Mouse (Mus musculus): ENCODE measurements at regions not wholly inside any gene's neighbourhood (a gene's known extent, or its start where the extent isn't known, plus 50 kb on each side); places are given as distances from the start of the nearest gene placed in this dataset.

- DNase-seq: no peak
These were observed 105.0 kb upstream of the Tgfbr2 start for GRCm38 (mm10) chr9:116280146-116280545.

GRCm38 (mm10) chr9:116278862-116279261, 103.7 kb upstream of the Tgfbr2 start:
- DNase-seq: no peak

- no peak for DNase-seq
These were observed 102.6 kb upstream of the Tgfbr2 start for GRCm38 (mm10) chr9:116277736-116278135.

- no peak for DNase-seq
These were observed 101.0 kb upstream of the Tgfbr2 start for GRCm38 (mm10) chr9:116276141-116276540.

GRCm38 (mm10) chr9:116272446-116272845, 97.3 kb upstream of the Tgfbr2 start:
- no peak for DNase-seq

GRCm38 (mm10) chr9:116270417-116270828, 95.3 kb upstream of the Tgfbr2 start:
- peak; percentile 46 to 64 for DNase-seq

- DNase-seq: no peak
These were observed 92.3 kb upstream of the Tgfbr2 start for GRCm38 (mm10) chr9:116267411-116267810.

GRCm38 (mm10) chr9:116263833-116264232, 88.7 kb upstream of the Tgfbr2 start:
- DNase-seq: no peak

- no peak for DNase-seq
These were observed 84.4 kb upstream of the Tgfbr2 start for GRCm38 (mm10) chr9:116259569-116259968.

GRCm38 (mm10) chr9:116253546-116253945, 78.4 kb upstream of the Tgfbr2 start:
- peak; percentile 40 to 59 for DNase-seq

GRCm38 (mm10) chr9:116252788-116253187, 77.6 kb upstream of the Tgfbr2 start:
- DNase-seq: no peak

GRCm38 (mm10) chr9:116249791-116250190, 74.6 kb upstream of the Tgfbr2 start:
- DNase-seq: peak in 1 of 2 experiments; percentile 31

- DNase-seq: no peak
These were observed 70.0 kb upstream of the Tgfbr2 start for GRCm38 (mm10) chr9:116245136-116245535.

- no peak for DNase-seq
These were observed 69.4 kb upstream of the Tgfbr2 start for GRCm38 (mm10) chr9:116244619-116244899.

GRCm38 (mm10) chr9:116243775-116244618, 68.8 kb upstream of the Tgfbr2 start:
- DNase-seq: no peak

GRCm38 (mm10) chr9:116241933-116242526, 66.9 kb upstream of the Tgfbr2 start:
- DNase-seq: no peak

- no peak for DNase-seq
These were observed 66.1 kb upstream of the Tgfbr2 start for GRCm38 (mm10) chr9:116241290-116241689.

GRCm38 (mm10) chr9:116236836-116237235, 61.7 kb upstream of the Tgfbr2 start:
- DNase-seq: no peak

- DNase-seq: no peak
These were observed 59.0 kb upstream of the Tgfbr2 start for GRCm38 (mm10) chr9:116234170-116234569.

GRCm38 (mm10) chr9:116232386-116232785, 57.2 kb upstream of the Tgfbr2 start:
- no peak for DNase-seq

GRCm38 (mm10) chr9:116231351-116232311, 56.5 kb upstream of the Tgfbr2 start:
- DNase-seq: no peak

- no peak for DNase-seq
These were observed 55.2 kb upstream of the Tgfbr2 start for GRCm38 (mm10) chr9:116230346-116230745.

- DNase-seq: peak in 1 of 2 experiments; percentile 32
These were observed 53.3 kb upstream of the Tgfbr2 start for GRCm38 (mm10) chr9:116228443-116228842.

Data from kidney, postnatal 4 days (tissue).